Mouse (Mus musculus): ENCODE measurements around the gene Agrp. TPM values are rescaled to one million over a fixed set of nuclear protein-coding genes. Genes with fewer than 3 reads are reported as not detected.

Gene Agrp
- total RNA-seq, 1 experiment: 0.71 TPM

DNA sequence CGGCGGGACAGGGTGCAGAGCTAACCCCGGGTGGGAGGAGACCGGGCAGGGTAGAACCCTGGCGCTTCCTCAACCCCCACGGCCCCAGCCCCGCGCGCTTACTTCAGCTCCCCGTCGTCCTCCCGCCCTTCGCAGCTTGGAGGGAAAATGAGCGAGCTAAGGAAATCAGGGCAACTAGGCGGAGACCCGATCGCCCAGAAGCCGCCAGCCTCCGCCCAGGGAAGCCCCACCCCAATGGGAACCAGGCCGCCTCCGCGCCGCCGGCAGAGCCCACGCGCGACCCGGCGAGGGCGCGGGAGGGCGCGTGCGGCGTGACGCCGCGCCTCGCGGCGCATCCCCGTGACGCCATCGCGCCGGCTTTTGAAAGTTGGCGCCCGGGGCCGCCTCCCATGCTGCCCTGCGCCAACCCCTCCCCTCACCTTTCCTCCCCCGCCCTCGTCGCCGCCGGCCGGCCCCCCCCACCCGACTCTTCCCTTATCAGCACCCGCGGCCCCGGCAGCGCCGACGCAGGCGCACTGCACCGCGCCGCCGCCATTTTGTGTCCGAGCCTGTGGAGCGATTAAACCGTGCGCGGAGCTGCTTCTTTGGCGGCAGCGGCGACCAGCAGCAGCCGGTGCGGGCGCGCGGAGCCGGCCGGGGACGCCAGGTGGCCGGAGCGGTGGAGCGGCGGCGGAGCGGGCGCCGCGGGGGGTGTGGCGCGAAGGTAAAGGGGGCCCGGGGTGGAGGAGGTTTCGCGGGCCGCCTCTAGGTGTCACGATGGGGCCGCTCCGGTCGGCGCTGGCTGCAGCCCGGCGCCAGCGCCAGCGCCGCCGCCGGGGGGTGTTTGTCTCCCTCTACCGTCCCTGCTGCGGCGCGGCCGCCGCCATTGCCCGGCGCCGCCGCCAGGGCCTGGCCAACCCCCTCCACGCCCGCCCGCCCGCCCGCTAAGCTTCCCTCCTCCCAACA, 903 bp downstream of the Agrp start, which contains the start of gene Ctcf:
Ctcf (plus strand) TSS at position 551 of the 945 bp plus-strand sequence.
- H3K4me3 ChIP-seq (ENCODE audit: insufficient read depth in 1 of 2, low read depth in 1 of 2, low read length in 2 of 2, poor library complexity in 1 of 2, severe bottlenecking in 1 of 2): peak within 1 kb of the TSS; percentile 97 to 100
- peak; percentile 84 for DNase-seq (ENCODE audit: low read depth, low spot score)
- in situ Hi-C loops (cut with MboI; ENCODE audit: low sequenced_read_pairs in 2 of 2, unreplicated experiment in 2 of 2): no loop called here
- H3K36me3 ChIP-seq (ENCODE audit: control insufficient read depth, insufficient read depth, low read length, poor library complexity, severe bottlenecking): no peaks in the 10 kb centered on the region
- H3K4me1 ChIP-seq (ENCODE audit: control insufficient read depth in 2 of 2, insufficient read depth in 2 of 2, low read length in 2 of 2, poor library complexity in 1 of 2): peaks cover 4 to 6% of the 10 kb centered on the region in 2 experiments; a peak in 1 of 4 replicates
- peak within 1 kb of the TSS; percentile 99 for H3K9ac ChIP-seq (ENCODE audit: insufficient read depth, low read depth, low read length, poor library complexity, severe bottlenecking)
- TF ChIP-seq MAFK (IDR thresholded peaks at IDR 0.05; ENCODE audit: insufficient read depth, low read depth, low read length): no peak
- TF ChIP-seq HCFC1 (IDR thresholded peaks at IDR 0.05; ENCODE audit: borderline replicate concordance, insufficient read depth, low read length): 0 out of 2 replicates have a peak, but pooled peaks have one; percentile 36
- H3K27ac ChIP-seq (ENCODE audit: insufficient read depth, low read depth, low read length, poor library complexity, severe bottlenecking): peak within 1 kb of the TSS; percentile 98
- H3K9me3 ChIP-seq (ENCODE audit: control insufficient read depth, insufficient read depth, low read depth, low read length): no peaks in the 10 kb centered on the region

- H3K9me3 ChIP-seq (ENCODE audit: control insufficient read depth, insufficient read depth, low read depth, low read length): no peaks in the 10 kb centered on the region
- in situ Hi-C loops (cut with MboI; ENCODE audit: low sequenced_read_pairs in 2 of 2, unreplicated experiment in 2 of 2): no loop called here
- H3K4me1 ChIP-seq (ENCODE audit: control insufficient read depth in 2 of 2, insufficient read depth in 2 of 2, low read length in 2 of 2, poor library complexity in 1 of 2): peaks cover 4 to 6% of the 10 kb centered on the region in 2 experiments; a peak in 1 of 4 replicates
- peak overlapping the region; percentile 80; the same call in 1 of the 2 replicates for H3K27ac ChIP-seq (ENCODE audit: insufficient read depth, low read depth, low read length, poor library complexity, severe bottlenecking)
- peak overlapping the region; percentile 84 to 97 for H3K4me3 ChIP-seq (ENCODE audit: insufficient read depth in 1 of 2, low read depth in 1 of 2, low read length in 2 of 2, poor library complexity in 1 of 2, severe bottlenecking in 1 of 2)
- peak overlapping the region; percentile 89 for H3K9ac ChIP-seq (ENCODE audit: insufficient read depth, low read depth, low read length, poor library complexity, severe bottlenecking)
- TF ChIP-seq ZC3H11A (IDR thresholded peaks at IDR 0.05; ENCODE audit: borderline replicate concordance, low read depth, low read length): no peak
- no peak for TF ChIP-seq ZNF384 (IDR thresholded peaks at IDR 0.05; ENCODE audit: low read depth, low read length)
- TF ChIP-seq CHD2 (IDR thresholded peaks at IDR 0.05; ENCODE audit: low read depth, low read length): no peak
- TF ChIP-seq HCFC1 (IDR thresholded peaks at IDR 0.05; ENCODE audit: borderline replicate concordance, insufficient read depth, low read length): no peak
- no peak for TF ChIP-seq MAFK (IDR thresholded peaks at IDR 0.05; ENCODE audit: insufficient read depth, low read depth, low read length)
- H3K36me3 ChIP-seq (ENCODE audit: control insufficient read depth, insufficient read depth, low read length, poor library complexity, severe bottlenecking): no peaks in the 10 kb centered on the region
- DNase-seq (ENCODE audit: low read depth, low spot score): peak; percentile 38
These were observed 1.7 kb downstream of the Agrp start for GRCm38 (mm10) chr8:105635481-105635880.

DNA sequence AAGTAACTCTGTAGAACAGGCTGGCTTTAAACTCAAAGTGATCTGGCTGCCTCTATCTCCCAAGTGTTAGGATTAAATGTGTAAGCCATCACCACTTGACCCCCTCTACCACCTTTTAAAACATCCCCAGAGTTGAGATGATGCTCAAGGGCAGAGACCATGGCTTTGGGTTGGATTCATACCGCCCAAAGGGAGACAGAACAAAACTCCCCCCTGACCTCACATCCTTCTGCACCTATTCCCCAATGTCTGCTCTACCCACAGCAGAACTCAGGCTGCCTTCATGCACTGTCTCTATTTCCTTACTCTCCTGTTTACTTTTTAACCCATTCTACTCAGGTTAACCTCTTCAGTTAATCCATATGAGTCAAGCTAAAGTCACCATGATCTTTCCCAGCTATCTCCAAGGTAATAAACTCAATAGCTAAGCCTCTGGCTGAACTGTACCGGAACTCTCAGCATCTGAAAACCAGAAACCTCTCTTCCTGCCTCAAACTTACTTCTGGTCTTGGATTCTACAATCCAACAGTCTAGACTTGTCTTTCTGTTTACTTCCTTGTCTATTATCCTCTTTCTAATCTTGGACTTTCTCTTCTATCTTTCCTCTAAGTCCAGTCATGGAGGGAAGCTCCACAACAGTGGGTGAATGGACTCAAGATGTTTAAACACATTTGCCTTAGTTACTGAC, 2.3 kb downstream of the Agrp start:
- H3K36me3 ChIP-seq (ENCODE audit: control insufficient read depth, insufficient read depth, low read length, poor library complexity, severe bottlenecking): no peaks in the 10 kb centered on the region
- H3K9me3 ChIP-seq (ENCODE audit: control insufficient read depth, insufficient read depth, low read depth, low read length): no peaks in the 10 kb centered on the region
- no peak for DNase-seq (ENCODE audit: low read depth, low spot score)
- peaks cover 4 to 6% of the 10 kb centered on the region in 2 experiments; a peak in 1 of 4 replicates for H3K4me1 ChIP-seq (ENCODE audit: control insufficient read depth in 2 of 2, insufficient read depth in 2 of 2, low read length in 2 of 2, poor library complexity in 1 of 2)
- peak overlapping the region; percentile 84 to 97 for H3K4me3 ChIP-seq (ENCODE audit: insufficient read depth in 1 of 2, low read depth in 1 of 2, low read length in 2 of 2, poor library complexity in 1 of 2, severe bottlenecking in 1 of 2)
- no peak for TF ChIP-seq CHD2 (IDR thresholded peaks at IDR 0.05; ENCODE audit: low read depth, low read length)
- no peak for TF ChIP-seq HCFC1 (IDR thresholded peaks at IDR 0.05; ENCODE audit: borderline replicate concordance, insufficient read depth, low read length)
- no peak overlapping the region for H3K27ac ChIP-seq (ENCODE audit: insufficient read depth, low read depth, low read length, poor library complexity, severe bottlenecking)
- no peak overlapping the region for H3K9ac ChIP-seq (ENCODE audit: insufficient read depth, low read depth, low read length, poor library complexity, severe bottlenecking)
- in situ Hi-C loops (cut with MboI; ENCODE audit: low sequenced_read_pairs in 2 of 2, unreplicated experiment in 2 of 2): no loop called here

DNA sequence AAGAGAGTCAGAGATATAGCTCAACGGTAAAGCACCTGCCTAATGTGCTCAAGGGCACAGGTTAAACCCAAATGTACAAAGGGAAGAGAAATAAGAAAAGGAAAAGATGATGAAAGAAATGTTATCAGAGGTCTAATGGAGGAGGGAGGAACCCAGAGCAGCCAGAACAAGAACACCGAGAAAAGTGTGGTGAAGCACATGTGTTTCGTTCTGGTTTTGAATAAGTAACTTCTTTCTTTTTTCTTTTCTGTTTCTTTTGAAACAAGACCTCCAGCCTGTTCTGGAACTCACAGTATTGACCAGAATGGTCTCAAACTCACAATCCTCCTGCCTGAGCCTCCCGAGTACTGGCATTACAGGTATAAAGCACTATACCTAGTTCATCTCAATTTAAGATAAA, 7.9 kb downstream of the Agrp start:
- TF ChIP-seq ZC3H11A (IDR thresholded peaks at IDR 0.05; ENCODE audit: borderline replicate concordance, low read depth, low read length): no peak
- no peak for TF ChIP-seq CHD2 (IDR thresholded peaks at IDR 0.05; ENCODE audit: low read depth, low read length)
- no peak for TF ChIP-seq MAFK (IDR thresholded peaks at IDR 0.05; ENCODE audit: insufficient read depth, low read depth, low read length)
- TF ChIP-seq HCFC1 (IDR thresholded peaks at IDR 0.05; ENCODE audit: borderline replicate concordance, insufficient read depth, low read length): no peak
- TF ChIP-seq ZNF384 (IDR thresholded peaks at IDR 0.05; ENCODE audit: low read depth, low read length): no peak
- no peak overlapping the region for H3K9ac ChIP-seq (ENCODE audit: insufficient read depth, low read depth, low read length, poor library complexity, severe bottlenecking)
- no peak overlapping the region for H3K4me3 ChIP-seq (ENCODE audit: insufficient read depth in 1 of 2, low read depth in 1 of 2, low read length in 2 of 2, poor library complexity in 1 of 2, severe bottlenecking in 1 of 2)
- no peak overlapping the region for H3K27ac ChIP-seq (ENCODE audit: insufficient read depth, low read depth, low read length, poor library complexity, severe bottlenecking)
- H3K9me3 ChIP-seq (ENCODE audit: control insufficient read depth, insufficient read depth, low read depth, low read length): no peaks in the 10 kb centered on the region
- peaks cover 0 to 5% of the 10 kb centered on the region in 2 experiments; a peak in 1 of 4 replicates for H3K4me1 ChIP-seq (ENCODE audit: control insufficient read depth in 2 of 2, insufficient read depth in 2 of 2, low read length in 2 of 2, poor library complexity in 1 of 2)
- DNase-seq (ENCODE audit: low read depth, low spot score): no peak
- in situ Hi-C loops (cut with MboI; ENCODE audit: low sequenced_read_pairs in 2 of 2, unreplicated experiment in 2 of 2): no loop called here
- no peaks in the 10 kb centered on the region for H3K36me3 ChIP-seq (ENCODE audit: control insufficient read depth, insufficient read depth, low read length, poor library complexity, severe bottlenecking)

Data from ES-E14 (cell line).